Mouse (Mus musculus): Measurements from ENCODE around the gene Nrk.

Gene Nrk

GRCm38 (mm10) chrX:138914041-138914776 lies at the start of gene Nrk:
Gene Nrk (plus strand): TSS chrX:138914430.
- DNase-seq (ENCODE audit: low spot score) = no peak

- no peak for DNase-seq (ENCODE audit: low spot score)
Measured at GRCm38 (mm10) chrX:138913366-138913765, 864 bp upstream of the Nrk start.

- DNase-seq (ENCODE audit: low spot score) = no peak
Measured at GRCm38 (mm10) chrX:138914777-138915114, 516 bp downstream of the Nrk start.

GRCm38 (mm10) chrX:138919030-138919429 lies 4.8 kb downstream of the Nrk start:
- DNase-seq (ENCODE audit: low spot score) = no peak

GRCm38 (mm10) chrX:138943905-138944304 lies 29.7 kb downstream of the Nrk start:
- DNase-seq (ENCODE audit: low spot score) = no peak

- DNase-seq (ENCODE audit: low spot score) = no peak
Measured at GRCm38 (mm10) chrX:138960713-138961112, 46.5 kb downstream of the Nrk start.

GRCm38 (mm10) chrX:138978501-138978900 lies 64.3 kb downstream of the Nrk start:
- no peak for DNase-seq (ENCODE audit: low spot score)

GRCm38 (mm10) chrX:138979249-138979648 lies 65.0 kb downstream of the Nrk start:
- no peak for DNase-seq (ENCODE audit: low spot score)

- DNase-seq (ENCODE audit: low spot score) = no peak
Measured at GRCm38 (mm10) chrX:139014524-139014923, 100.3 kb downstream of the Nrk start.

GRCm38 (mm10) chrX:139016540-139016939 lies 102.3 kb downstream of the Nrk start:
- no peak for DNase-seq (ENCODE audit: low spot score)

- DNase-seq (ENCODE audit: low spot score) = no peak
Measured at GRCm38 (mm10) chrX:139026532-139027097, 112.4 kb downstream of the Nrk start.

GRCm38 (mm10) chrX:139027296-139027695 lies 113.1 kb downstream of the Nrk start:
- DNase-seq (ENCODE audit: low spot score) = no peak

- DNase-seq (ENCODE audit: low spot score) = no peak
Measured at GRCm38 (mm10) chrX:139027909-139028308, 113.7 kb downstream of the Nrk start.

GRCm38 (mm10) chrX:139037666-139038065 lies 123.4 kb downstream of the Nrk start:
- DNase-seq (ENCODE audit: low spot score) = no peak

GRCm38 (mm10) chrX:139039314-139039713 lies 125.1 kb downstream of the Nrk start:
- DNase-seq (ENCODE audit: low spot score) = no peak

GRCm38 (mm10) chrX:139041148-139041547 lies 126.9 kb downstream of the Nrk start:
- DNase-seq (ENCODE audit: low spot score) = no peak

GRCm38 (mm10) chrX:139051976-139052375 lies 137.7 kb downstream of the Nrk start:
- no peak for DNase-seq (ENCODE audit: low spot score)

- DNase-seq (ENCODE audit: low spot score) = no peak
Measured at GRCm38 (mm10) chrX:139053149-139053548, 138.9 kb downstream of the Nrk start.

Measured in left cerebral cortex, adult 11 months (tissue).